Mouse (Mus musculus) kidney, postnatal 4 days (tissue): ENCODE measurements around the gene 1700037H04Rik.
"Not testable (repeated sequence)": the region's sequence is repeated elsewhere in the genome, so short reads cannot be mapped to it uniquely, and the experiment has no call there.

Source experiments
- DNase-seq, 2 experiments: peaks; one replicate each; pipeline ENCODE4 v3.0.0; 2021; ENCODE audit warnings: mixed read lengths in 2 of 2

Gene 1700037H04Rik

DNA sequence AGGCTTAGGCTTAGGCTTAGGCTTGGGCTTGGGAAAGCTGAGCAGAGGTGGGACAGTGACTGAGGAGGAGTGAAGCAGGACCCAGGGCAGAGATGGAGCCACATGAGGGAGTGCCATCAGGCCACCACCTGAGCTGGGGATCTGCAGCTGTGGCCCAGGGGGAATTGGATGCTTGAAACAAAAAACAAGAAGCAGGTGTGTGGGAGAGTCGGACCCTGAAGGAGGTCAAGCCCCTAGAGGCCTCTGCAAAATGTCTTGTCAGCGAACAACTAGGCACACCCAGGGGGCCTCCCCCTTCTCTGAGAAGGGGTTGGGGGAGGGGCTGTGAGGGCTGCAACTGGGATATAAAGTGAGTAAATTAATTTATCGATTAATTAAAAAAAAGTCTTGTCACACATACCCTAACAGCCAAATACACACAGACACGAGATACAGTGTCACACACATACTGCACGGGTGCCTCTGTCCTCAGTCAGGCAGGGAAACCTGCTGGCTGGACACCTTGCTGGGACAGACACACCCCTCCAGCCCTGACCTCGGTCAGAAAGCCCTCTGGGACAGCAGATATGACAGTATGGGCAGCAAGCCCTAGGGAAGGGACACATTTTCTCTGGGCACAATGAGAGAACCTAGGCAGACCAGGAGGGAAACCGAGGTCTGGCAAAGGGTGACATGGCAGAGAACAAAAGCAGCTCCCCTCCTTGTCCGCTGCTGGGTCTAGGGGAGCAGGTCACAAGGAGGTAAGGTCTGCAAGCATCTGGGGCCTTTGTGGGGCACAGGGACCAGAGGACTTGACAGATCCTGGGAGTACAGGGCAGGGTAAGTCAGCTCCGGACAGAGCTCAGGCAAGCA lies 33.7 kb downstream of the 1700037H04Rik start:
- no peak for DNase-seq

GRCm38 (mm10) chr2:131125157-131125963 lies 34.5 kb downstream of the 1700037H04Rik start:
- DNase-seq, result no peak

- DNase-seq, result peak; percentile 28 to 55
Observed at GRCm38 (mm10) chr2:131124166-131124565, 35.7 kb downstream of the 1700037H04Rik start.

GRCm38 (mm10) chr2:131118968-131119574 lies 40.8 kb downstream of the 1700037H04Rik start:
- peak in 1 of 2 experiments; percentile 37 for DNase-seq

GRCm38 (mm10) chr2:131105989-131106388 lies 53.9 kb downstream of the 1700037H04Rik start:
- no peak for DNase-seq

GRCm38 (mm10) chr2:131105061-131105460 lies 54.8 kb downstream of the 1700037H04Rik start:
- not testable (repeated sequence) for DNase-seq

DNA sequence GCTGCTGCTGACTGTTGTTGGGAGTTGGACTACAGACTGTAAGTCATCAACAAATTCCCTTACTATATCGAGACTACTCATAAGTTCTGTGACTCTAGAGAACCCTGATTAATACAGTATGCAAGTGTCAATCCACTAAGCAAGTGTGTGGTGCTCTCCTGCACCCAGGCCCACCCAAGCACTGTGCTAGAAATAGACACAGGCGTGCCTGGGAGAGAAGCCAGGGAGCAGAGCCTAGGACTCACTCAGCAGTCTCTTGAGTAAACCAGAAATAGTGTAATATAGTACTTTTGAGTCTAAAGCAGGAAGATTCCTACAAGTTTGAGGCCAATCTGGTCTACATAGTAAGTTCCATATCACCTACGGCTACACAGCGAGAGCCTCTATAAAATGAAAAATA lies 55.9 kb downstream of the 1700037H04Rik start:
- no peak for DNase-seq

GRCm38 (mm10) chr2:131101530-131101929 lies 58.4 kb downstream of the 1700037H04Rik start:
- no peak for DNase-seq

DNA sequence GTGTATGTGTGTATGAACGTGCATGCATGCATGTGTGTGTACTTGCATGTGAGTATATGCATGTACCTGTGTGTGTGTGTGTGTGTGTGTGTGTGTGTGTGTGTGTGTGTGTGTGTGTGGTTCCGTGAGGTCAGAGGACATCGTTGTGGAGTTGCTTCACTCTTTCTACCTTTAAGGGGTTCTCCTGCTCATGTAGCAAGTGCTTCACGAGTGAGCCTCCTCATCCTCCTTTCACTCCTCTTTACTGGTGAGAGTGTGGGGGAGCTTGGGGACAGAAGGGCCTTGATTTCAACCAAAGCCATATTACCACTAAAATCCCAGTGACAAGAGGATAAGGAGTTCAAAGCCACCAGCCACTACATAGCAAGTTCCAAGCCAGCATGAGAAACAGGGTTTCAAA lies 62.8 kb downstream of the 1700037H04Rik start:
- DNase-seq, result no peak
